Mouse (Mus musculus): ENCODE data around the gene Stpg4. TPM values are rescaled to one million over a fixed set of nuclear protein-coding genes. Genes with fewer than 3 reads are reported as not detected.

Stpg4 gene
- total RNA-seq (2017): not detected in 2 replicates

DNA sequence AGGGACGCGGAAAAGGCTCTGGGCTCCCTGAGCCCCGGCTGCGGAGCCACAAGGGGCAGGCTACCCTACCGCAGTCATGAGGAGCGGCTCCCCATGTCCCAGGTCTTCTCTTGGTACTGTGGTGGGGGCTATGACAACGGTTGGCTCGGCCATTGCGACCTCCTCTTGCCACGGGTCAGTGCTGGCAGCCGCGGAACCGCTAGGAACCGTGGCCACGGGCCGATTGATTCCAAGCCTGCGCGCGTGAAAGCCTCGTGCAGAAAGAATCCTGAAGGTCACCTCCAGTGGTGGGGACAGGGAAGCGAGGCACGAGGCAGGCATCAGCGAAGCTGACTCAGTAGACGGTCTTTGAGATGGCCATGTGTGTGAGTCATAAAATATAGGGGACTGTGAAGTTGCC lies at the start of gene Stpg4:
Gene Stpg4 (minus strand): TSS at position 231 of the 400 bp plus-strand sequence.
- no peak for ATAC-seq (ENCODE audit: extremely low read depth, insufficient number of reproducible peaks, low FRiP score, poor library complexity, severe bottlenecking)

DNA sequence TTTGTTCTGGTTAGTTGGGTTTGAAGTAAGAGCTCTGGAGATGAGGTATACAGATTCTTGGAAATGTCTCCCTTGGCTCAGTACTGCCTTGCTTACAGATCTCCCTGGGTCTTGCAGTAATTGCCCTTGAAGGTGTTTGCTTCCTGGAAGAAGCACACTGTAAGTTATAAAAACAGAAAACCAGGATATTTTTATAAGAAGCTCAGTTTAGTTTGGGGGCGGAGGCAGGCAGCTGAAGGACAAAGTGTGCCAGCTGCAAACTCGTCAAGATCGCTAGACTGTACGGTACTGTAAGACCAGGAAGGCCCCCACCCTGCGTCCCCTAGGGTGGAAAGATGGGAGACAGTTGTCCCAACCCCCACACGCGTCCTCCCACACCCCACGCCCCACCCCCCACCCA lies 47.8 kb upstream of the Stpg4 start:
- ATAC-seq (ENCODE audit: extremely low read depth, insufficient number of reproducible peaks, low FRiP score, poor library complexity, severe bottlenecking): no peak

DNA sequence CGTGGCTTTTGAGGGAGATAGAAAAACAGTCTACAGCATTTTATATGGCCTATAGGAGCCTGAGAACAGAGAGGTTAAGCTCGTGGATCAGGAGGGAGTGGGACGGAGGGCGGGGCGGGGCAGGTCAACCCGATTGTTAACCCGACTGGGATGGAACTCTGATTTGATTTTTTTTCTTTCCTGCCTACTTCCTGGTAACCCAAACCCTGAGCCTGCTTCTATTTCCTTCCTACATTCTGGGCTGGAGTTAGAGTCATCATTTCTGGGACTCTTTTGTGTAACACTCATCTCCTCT lies 46.9 kb upstream of the Stpg4 start:
- ATAC-seq (ENCODE audit: extremely low read depth, insufficient number of reproducible peaks, low FRiP score, poor library complexity, severe bottlenecking): no peak

DNA sequence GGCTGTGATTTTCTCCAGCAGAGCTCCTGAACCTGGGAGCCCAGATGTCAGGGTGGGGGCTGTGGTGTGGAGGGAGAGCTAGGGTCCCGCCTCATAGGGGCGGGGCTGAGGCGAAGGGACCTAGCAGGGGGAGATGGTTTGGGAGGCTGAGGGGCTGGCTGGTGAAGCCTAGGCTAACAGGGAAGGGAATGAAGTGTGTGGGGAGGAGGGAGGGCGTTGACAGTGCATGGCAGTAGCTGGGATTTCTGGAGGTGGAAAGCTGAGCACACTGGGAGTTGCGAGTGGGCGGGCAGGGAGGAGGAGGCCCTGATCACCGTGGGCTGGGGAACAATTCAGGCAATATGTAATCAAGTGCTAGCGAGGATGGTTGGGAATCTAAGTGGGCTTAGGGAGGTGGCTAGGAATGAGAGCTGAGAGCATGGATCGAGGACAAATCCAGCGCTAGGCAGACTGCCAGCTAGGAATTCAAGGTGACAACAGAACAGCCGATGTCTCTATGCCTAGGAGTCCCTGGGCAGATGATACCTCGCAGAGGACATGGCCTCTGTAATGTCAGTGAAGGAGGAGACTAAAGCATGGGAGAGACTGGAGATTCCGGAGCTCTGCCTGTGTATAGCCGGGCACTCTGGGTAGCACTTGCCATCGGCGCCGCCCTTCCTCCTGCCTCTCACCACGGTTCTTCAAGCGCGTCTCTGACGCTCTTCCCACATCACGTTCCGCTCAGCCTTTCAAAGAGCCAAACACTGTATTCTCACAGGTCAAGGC lies 46.4 kb upstream of the Stpg4 start:
- ATAC-seq (ENCODE audit: extremely low read depth, insufficient number of reproducible peaks, low FRiP score, poor library complexity, severe bottlenecking): no peak

DNA sequence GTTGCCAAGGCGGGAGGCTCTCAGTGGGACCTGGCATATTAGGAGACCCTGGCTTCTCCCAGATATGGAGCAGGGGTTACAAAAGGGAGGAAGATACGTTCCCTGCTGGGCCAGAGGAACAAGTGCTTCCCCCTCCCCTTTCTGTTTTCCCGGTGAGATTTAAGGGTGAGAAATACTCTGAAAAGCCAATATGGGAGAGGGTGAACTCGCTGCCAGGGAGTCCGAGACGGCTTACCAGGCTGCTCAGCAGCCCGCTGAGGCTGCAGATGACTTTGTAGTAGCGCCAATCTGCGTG lies 45.8 kb upstream of the Stpg4 start:
- ATAC-seq (ENCODE audit: extremely low read depth, insufficient number of reproducible peaks, low FRiP score, poor library complexity, severe bottlenecking): no peak

DNA sequence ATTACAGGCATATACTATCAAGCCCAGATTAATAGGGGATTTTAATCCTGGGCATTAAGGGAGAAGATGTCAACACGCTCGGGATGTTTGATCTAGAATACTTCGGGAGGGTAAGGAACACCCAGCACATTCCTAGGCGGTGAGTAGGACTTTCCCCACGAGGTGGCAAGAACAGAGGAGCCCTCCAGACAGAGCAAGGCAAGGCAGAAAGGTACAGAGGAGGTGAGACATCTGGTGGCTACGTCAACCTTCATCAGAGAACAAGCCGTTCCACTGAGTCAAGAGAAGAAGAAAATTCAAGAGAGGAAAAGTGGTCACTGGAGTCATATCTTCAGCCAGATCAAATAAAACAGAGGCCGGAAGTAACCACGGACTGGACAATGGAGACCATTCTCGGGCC lies 45.3 kb upstream of the Stpg4 start:
- ATAC-seq (ENCODE audit: extremely low read depth, insufficient number of reproducible peaks, low FRiP score, poor library complexity, severe bottlenecking): no peak

DNA sequence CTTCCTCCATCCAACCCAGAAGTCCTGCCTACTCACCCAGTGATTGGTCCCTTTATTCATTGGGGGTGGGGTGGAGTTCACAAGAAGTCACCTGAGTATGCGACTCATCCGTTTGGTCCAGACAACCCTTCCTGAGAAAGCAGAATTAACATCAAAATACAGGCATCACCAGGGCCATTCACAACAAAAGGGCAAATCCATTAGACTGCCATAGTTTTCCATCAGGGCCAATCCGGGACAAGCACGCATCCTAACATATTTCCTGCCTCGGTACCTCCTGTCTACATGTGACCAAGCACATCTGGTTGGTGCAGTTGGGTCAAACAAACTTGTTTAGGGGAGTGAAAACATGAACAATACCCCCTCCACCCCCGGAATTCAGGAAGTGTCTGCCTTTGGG lies 44.1 kb upstream of the Stpg4 start:
- no peak for ATAC-seq (ENCODE audit: extremely low read depth, insufficient number of reproducible peaks, low FRiP score, poor library complexity, severe bottlenecking)

DNA sequence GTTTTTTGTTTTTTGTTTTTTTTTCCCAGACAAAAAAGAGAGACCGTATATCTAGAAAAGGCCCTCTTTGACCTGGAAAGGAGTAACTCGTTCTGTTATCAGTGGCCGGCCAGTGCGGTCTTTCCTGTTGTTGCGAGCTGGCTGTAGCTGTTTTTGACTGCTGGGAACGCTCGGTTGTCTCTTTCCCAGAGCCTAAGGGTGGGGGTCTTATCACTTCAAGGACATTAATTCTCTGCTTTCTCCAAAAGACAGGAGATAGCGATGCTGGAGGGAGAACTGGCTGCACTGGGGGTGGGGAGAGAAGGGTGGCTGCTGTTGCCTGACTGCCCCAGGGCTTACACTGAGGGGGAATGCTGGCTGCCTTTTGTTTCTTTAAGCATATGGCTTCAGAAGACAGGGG lies 43.3 kb upstream of the Stpg4 start:
- no peak for ATAC-seq (ENCODE audit: extremely low read depth, insufficient number of reproducible peaks, low FRiP score, poor library complexity, severe bottlenecking)

DNA sequence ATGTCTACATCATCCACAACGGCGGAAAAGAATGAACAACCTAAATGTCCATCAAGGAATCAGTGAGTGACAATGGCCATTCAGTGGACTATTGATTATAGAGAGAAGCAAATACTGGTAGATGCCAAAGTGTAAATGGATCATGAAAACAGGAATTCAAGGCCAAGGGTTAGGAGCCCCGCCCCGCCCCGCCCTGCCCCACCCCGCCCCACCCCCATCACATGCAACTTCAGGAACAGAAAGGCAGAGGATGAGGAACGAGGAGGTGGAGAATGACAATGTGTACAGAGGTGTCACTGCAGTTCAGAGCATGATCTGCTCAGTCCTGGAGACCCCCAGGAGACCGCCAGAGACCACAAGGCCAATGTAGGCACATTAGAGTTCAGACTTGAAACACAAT lies 42.7 kb upstream of the Stpg4 start:
- no peak for ATAC-seq (ENCODE audit: extremely low read depth, insufficient number of reproducible peaks, low FRiP score, poor library complexity, severe bottlenecking)

DNA sequence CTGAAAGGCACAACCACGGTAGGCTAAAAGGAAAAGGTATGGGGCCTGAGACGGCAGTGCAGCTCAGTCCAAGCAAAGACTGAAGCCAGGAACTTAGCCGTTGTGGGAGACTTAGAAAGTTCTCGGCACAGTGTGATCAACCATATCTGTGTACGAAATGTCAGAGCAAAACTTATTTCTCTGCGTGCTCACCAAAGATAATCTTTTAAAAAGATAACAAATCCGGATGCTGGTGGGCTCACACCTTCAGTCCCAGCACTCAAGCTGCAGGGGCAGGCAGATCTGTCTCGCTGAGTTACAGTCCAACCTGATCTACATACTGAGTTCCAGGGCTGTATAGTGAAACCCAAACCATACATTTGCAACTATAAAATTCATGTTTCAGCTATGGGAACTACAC lies 41.9 kb upstream of the Stpg4 start:
- ATAC-seq (ENCODE audit: extremely low read depth, insufficient number of reproducible peaks, low FRiP score, poor library complexity, severe bottlenecking): no peak

DNA sequence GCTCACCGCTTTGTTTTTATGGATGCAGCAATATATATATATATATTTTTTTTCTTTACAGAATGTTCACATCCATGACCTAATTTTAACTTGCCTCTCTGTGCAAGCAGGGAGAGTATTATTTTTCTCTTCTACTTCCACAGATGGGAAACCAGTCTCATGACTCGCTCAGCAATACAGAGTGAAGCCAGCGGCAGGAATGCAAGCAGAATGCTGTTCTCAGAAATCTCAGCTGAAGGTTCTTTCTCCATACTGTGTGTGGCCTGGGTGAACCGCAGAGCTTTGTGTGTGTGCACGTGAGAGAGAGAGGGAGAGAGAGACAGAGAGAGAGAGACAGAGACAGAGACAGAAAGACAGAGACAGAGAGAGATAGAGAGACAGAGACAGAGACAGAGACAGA lies 41.1 kb upstream of the Stpg4 start:
- ATAC-seq (ENCODE audit: extremely low read depth, insufficient number of reproducible peaks, low FRiP score, poor library complexity, severe bottlenecking): no peak

DNA sequence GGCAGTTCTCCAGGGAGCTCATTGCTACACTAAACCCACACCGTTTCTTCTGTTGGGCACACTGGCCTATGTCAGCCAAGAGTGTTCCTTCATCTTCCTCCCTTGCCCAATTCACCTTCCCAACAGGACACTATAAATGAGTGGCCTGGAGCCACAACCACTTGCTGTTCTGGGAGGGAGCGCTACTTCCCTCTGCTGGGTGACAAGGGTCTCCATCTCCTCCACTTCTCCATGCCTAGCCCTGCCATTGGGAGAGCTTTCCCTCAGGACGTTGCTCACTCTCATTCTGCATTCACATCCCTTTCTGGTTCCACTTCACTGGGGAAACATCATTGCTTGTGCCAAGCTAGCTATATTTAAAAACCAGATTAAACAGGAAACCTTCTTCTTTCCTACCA lies 34.0 kb upstream of the Stpg4 start:
- no peak for ATAC-seq (ENCODE audit: extremely low read depth, insufficient number of reproducible peaks, low FRiP score, poor library complexity, severe bottlenecking)

DNA sequence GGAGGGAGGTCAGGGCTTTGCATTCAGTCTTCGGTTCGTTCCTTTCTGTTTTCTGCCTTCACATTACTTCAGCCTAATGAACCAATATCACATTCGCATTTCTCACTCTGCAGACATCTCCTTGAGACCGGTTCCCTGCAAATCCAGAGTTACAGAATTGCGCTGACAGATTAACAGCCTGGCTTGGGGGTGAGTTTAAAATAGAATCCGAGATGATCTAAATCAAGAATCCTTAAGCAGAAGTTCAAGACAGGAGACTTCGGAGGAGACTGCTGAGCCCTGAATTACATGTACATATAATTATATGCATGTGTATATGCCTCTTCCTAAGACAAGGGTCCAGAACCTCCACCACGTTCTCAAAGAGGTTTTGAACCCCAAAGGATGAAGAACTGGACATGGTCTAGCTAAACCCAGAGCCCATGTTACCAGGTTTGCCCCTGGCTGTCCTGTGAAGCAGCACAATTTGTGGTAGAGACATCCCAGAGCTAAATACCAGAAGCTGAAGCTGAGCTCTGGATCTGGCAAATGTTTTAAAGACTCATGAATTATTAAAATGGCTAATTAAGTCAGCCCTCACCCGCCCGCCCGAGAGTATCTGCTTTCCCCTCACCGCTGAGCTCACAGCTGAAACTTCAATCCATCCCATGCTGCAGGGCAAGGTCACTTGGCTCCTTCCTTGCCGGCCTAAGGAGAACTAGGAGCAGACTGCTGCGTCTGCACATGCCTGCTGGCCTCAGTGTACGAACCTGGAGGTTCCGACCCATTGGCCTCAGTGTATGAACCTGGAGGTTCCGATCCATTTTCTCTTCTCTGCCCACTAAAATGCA lies 33.3 kb upstream of the Stpg4 start:
- ATAC-seq (ENCODE audit: extremely low read depth, insufficient number of reproducible peaks, low FRiP score, poor library complexity, severe bottlenecking): no peak

DNA sequence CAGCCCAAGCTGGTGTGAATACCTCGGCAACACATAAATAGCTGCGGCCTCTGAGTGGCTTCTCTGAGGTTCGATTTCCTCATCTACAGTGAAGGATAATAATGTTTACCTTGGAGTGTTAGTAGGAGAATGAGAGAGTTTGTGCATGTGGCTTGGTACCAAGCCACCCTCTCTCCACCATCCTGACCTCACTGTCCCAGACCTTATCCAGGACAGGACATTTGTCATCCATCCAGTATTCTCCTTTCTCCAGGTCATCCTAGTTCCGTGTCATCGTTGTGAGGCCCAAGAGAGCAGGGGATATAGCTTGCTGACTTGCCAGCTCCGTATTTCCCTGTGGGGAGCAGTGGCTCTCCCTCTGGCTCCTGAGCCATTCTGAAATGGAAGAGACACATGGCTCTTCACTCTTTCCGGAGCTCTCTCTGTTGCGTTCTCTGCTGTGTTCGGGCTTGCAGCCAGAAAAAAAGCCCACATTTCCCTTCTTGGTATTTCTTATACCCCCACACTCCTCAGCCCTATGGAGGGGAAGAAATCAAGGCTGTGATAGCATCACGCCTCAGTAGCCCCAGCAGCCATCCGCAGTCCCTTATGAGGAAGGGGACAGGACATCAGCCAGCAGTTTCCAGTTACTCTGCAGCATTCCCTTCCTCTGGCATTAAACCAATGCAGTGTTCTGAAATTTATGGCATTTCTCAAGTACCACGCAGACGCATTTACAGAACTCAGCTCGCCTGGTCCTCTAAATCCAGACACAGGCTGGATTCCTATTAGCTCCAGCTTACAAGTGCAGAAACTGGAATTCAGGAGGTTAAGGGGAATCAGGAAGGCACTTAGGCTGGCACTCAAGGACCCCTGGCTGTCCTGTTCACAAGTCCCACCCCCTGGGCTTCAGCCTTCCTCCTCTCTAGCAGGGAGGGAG lies 32.5 kb upstream of the Stpg4 start:
- ATAC-seq (ENCODE audit: extremely low read depth, insufficient number of reproducible peaks, low FRiP score, poor library complexity, severe bottlenecking): 0 out of 2 replicates have a peak, but pooled peaks have one; percentile 4

DNA sequence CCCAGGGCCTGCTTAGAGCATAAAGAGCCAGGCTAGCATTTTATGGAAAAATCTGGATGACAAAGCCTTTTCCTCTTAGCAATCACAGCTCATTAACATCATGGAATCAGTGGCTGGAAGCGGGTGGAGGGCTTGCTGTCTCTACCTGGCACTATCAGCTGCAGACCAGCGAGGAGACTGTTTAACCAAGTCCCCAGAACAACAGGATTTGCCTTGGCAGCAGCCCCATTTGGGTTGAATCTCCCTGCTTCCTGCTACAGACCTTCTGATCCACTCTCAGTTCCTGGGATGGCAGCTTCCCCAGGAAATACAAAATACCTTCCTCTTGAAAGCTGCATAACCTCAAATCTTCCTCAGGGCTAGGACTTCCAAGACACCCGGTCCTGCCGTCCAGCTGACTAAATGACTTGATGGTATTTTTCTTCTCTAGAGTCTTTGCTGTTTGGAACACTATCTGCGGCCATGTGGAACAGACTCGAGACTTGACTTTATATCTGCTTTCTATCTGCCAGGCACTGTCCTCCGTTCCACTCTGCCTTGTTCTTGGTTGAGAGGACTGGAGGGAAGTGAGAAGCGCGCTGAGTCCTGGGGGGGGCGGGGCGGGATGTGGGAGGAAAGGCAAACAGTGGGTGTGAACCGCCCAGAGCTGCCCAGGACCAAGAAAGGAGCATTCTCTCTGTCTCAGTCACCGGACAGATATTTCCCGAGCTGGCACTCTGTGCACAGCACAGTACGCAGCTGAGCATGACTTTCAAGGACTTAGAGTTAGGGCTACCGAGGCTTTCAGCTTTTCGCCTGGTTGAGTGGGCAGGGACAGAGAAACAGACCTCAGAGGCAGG lies 31.6 kb upstream of the Stpg4 start:
- peak; percentile 62 for ATAC-seq (ENCODE audit: extremely low read depth, insufficient number of reproducible peaks, low FRiP score, poor library complexity, severe bottlenecking)

DNA sequence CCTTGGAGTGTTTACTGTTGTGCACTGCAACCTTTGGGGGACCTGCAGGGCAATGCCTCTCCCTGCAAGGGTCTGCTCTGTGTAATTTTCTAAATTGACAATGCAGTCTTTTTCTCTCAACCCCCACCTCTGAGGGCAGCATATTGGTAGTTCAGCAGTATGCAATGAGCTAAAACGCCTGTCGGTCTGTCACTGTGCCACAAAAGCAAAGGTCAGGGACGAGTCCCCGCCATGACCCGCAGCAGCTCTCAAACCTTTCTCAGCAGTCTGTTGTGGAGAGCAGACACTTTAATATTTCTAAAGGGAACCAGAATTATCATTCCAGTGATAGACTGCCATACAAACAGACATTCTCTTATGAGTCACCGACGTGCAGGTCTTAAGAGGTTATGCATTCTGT lies 30.4 kb upstream of the Stpg4 start:
- ATAC-seq (ENCODE audit: extremely low read depth, insufficient number of reproducible peaks, low FRiP score, poor library complexity, severe bottlenecking): no peak

DNA sequence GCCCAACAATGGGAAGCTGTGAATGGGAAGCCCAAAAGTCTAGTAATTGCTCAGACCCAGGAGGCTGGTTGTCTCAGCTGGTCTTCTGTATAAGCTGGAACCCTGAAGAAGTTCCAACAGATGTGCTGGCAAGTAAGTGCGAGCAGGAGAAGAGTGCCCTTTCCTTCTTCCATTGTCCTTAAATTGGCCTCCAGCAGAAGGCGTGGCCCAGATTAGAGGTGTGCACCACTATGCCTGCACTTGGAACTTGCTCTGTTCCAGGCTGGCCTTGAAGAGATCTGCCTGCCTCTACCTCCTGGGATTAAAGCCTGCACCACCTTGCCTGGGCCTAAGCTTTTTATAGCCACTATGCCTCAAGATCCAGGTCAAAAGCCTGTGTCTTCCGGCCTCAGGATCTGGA lies 26.6 kb upstream of the Stpg4 start:
- ATAC-seq (ENCODE audit: extremely low read depth, insufficient number of reproducible peaks, low FRiP score, poor library complexity, severe bottlenecking): no peak

DNA sequence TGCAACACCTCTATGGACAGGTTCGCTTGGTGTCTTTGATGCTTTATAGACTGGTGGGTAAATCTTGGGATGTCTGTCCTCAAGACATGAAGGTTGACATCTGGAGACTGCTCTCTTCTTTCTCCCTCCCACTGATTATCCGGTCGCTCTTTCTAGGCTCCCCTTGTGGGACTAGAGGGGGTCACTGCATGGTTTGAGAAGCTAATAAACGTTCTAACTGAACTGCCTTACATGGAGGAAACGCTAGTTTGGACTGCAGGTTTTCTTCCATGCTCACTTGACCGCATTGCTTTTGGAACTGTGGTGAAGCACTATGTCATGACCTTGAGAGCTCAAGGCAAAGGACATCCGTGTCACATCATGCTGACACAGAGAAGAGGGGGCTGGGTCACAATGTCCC lies 25.8 kb upstream of the Stpg4 start:
- no peak for ATAC-seq (ENCODE audit: extremely low read depth, insufficient number of reproducible peaks, low FRiP score, poor library complexity, severe bottlenecking)

DNA sequence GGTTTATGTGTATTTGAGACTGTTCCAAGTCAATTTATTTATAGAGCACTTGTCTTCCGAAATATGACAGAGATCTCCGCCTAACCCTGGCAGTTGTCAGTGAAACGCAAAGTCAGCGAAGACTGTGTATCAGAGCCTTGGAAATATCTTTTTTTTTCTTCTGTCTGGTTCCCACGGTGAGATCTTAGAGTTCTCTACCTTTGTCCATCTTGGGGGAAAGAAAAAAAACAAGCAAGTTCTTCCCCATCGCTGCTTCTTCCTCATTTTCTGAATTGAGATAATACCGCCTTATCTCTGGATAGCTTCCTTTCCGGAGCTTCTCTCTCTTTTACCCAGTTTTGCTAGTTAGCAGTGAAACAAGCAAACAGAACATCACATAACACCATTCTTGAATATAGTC lies 21.3 kb upstream of the Stpg4 start:
- ATAC-seq (ENCODE audit: extremely low read depth, insufficient number of reproducible peaks, low FRiP score, poor library complexity, severe bottlenecking): no peak

Data from neutrophil, adult 5-6 weeks (primary cell).